Mouse (Mus musculus) right cerebral cortex, postnatal 14 days (tissue): ENCODE results near the gene Gm10073.
A peak's percentile ranks its signal among the peaks of the same experiment; 100 is the strongest.

Experiments
- DNase-seq: peaks from one replicate; pipeline ENCODE4 v3.0.0; 2022

Gene Gm10073

DNA sequence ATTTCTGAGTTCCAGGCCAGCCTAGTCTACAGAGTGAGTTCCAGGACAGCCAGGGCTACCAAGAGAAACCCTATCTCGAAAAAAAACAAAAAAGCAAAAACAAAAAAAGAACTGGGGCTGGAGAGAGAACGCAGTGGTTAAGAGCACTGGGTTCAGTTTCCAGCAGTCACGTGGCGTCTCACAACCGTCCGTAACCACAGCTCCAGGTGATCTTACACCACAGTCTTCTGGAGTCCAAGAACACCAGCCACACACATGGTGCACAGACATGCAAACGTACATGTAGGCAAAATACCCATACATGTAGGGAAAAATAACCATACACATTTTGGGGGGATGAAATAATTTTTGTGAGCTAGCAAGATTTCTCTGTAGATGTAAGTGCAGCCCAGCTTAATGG is 26.5 kb downstream of the Gm10073 start:
- DNase-seq, result no peak

DNA sequence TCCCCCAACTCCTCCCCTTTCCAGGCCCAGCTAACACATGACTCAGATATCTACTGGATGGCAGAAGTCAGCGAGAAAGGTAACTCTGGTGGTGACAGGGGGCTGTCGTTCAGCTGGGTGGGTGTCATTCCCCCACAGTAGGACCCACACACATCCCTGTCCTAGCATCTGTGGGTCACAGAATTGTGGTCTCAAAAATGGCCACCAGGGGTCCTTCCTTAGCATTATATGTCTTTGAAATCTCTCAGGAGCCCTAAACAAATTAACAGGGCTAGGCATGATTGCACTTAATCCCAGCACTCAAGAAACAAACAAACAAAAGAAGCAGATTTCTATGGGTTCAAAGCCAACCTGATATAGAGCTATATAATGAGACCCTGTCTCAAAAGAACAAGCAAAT is 28.1 kb downstream of the Gm10073 start:
- DNase-seq, result no peak

DNA sequence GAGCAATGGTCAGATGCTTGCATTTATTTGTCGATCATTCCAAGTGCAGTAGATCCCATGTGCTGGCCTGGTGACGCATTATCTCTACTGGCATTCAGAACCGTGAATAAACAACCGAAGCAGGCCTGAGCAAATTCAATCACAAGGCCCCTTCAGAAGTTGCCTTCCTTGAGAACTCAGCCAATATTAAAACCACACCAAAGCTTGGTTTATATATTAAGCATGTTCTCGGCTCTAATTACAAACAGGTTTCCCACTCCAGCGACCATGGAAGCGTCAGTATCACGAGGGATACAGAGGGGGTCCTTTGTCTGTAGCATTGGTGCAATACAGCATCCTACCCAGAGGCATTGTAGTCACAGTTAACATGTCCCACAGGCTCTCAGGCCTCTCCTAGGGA is 30.2 kb downstream of the Gm10073 start:
- no peak for DNase-seq

DNA sequence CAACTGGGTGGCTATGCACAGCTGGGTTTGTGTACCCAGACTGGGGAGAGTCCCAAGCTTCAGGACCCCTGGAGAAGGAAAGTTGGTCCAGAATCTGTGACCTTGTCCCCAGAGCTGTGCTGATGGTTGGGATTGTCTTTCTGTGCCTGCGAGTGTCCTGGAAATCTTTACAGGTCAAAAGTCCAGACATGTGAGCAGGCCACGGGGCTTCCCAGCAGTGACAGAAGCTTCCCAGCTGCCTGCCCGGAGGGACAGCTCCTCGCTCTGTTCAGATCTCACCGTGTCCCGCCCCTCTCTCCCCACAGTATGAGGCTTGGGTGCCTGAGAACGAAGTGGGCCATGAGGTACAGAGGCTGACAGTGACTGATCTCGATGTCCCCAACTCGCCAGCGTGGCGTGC is 32.3 kb downstream of the Gm10073 start:
- DNase-seq, result no peak

DNA sequence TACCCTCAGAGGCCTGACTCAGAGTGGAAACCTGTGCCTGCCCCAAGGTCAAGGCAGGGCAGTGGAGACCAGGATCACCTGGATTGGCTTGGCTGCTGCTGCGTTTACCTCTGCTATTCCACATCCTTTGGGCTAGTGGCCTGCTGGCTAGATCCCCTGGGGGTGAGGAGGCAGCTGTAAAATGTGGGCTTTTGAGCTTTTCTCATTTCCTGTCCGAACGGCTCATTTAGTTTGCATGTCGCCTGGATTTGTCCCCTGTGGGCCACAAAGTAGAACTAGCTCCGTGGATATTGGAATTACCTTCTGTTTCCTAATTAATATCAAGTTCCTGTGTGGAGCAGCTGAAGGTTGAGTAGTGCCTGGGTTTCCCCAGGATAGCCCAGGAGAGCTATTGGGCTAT is 34.1 kb downstream of the Gm10073 start:
- DNase-seq, result no peak

DNA sequence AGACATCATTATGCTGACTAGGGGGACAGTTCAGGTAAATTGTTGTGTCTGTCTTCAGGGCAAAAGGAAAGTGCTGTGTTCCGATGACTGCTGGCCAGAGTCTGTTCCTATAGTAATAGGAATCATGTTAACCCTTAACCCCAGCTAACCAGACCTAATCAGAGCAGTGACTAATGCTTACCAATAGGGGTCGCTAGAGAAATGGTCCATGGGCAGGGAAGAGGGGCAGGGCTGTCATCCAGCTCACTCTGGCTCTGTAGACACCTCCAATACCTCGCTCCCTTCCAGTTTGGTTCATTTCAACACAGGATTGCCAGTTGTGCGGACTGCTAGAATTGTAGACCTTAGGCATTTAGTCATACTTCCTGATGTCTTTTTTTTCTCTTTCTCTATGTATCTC is 37.8 kb downstream of the Gm10073 start:
- no peak for DNase-seq

DNA sequence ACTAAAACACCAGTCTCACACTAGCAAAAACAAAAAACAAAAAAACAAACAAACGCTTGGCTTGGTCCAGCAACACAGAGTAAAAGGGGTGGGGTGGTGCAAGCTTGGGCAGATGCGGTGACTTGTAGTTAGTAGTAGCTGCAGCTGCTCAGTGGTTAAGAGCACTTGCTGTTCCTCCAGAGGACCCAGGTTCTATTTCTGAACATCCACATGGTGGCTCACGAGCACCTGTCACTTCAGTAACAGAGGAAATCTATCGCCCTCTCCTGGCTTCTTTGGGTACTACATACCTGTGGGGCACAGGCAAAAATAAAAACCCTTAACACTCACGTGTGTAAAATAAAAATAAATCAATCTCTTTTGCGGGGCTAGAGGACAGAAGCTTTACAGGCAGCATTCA is 38.8 kb downstream of the Gm10073 start:
- peak; percentile 47 for DNase-seq

DNA sequence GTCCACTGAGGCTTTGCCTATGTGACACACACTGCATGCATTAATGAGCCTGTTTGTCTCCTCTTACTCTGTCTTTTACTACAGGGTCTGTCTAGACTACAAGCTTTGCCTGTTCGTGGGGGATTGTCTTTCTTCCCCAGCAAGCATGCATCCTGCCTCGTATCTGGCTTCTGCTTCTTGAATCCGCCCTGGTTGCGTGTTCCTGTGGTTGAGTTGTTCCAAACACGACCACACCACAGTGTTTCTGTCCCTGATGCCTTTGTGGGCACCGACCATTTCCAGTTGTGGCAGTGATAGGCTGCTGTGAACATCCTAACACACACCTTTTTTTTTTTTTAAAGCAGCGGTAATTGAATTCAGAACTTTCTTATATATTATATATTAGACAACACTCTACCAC is 39.6 kb downstream of the Gm10073 start:
- no peak for DNase-seq

DNA sequence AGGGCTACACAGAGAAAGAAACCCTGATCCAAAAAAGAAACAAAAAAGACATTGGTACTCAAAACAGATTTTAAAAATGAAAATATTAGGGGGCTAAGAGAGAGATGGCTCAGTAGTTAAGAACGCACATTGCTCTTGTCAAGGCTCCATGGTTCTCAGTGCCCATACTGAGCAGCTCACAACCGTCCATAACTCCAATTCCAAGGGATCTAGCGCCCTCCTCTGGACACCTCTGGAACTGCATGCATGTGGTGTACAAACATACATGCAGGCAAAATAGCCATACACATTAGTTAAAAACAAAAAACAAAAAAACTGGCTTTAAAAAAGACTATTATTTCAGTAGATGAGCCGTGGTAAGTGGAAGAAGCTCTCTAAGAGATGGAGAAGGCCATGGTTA is 42.7 kb downstream of the Gm10073 start:
- no peak for DNase-seq

DNA sequence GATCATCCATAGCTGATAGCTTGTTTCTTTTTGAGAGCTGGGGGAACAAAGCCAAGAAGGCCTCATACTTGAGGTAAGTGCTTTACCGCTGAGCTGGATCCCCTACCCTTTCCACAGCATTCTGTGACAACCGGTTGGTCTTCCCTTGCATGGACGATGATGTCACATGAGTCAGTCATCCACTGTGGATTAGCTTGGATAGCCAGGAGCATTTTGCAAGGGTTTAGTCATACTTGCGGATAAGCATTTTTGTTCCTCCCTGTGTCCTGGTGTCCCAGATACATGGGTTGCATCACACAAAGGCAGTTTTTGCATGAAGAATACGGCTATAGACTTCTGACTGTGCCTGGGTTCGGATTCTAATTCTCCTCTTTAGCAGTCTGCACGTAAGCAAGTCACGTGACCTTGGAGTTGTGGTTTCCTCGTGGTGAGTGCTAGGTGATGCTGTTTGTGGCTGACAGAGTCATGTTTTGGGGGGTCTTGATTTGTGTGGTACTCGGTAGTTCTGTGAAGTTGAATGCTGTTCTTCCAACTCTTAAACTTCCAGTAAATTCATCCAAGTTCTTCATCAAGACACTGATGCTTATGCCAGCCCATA is 43.3 kb downstream of the Gm10073 start:
- DNase-seq, result no peak

DNA sequence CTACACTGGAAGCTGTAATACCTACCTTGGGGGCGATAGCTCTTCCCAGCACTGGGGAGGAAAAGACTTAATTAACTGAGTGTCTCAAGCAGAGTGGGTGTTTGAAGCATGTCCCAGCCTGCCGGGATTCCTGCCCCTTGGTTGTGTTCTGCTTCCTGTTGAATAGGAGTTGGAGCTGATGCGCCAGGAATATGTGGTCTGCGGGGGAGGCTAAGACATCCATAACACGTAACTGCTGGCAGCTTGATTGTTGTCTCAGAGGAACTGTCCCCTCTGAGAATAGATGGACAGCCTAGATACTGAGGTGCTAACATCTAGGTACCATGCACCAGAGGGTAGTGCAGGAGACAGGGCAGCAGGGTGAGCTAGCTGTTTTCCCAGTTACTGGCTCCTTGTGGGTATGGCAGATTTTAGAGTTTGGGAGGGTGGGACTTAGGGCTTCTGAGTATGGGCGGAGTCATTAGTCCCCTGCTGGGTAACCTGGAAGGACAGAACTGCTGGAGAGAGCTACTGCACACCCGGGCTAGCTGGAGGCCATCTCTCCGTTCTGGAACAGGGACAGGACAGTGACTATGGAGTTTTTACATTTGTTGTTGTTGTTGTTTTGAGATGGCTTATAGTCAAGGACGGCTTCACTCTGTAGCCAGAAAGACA is 44.5 kb downstream of the Gm10073 start:
- no peak for DNase-seq

DNA sequence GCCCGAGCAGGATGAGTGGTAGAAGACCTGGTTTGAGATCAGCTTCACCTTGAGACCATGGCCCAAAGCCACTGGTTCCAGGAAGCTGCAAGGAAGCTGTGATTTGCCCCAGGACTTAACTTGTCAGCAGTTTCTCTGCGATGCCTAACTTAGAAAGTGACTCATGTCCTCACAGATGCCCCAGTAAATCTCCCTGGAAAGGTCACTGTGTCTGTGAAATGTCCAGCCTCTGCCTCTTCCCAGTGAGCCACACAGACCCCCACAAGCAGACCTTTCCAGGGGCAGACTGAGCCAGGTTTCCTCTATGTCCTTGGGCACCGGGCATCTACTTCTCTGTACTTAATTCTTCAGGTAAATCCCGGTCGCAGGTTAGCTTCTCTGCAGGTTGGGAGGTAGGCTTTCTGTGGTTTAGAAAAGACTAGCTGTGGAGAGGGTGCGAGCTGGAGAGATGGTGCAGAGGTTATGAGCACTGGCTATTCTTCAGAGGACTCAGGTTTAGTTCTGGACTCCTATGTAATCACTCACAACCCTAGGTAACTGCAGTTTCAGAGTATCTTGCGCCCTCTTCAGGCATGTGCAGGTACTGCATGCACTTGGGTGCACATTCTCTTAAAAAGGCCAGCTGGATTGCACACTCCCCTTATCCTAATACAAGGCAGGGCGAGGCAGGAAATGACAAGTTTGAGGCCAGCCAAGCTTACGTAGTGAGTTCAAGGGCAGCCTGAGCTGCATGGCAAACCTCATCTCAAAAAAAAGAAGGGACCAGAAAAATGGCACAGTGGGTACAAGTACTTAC is 45.8 kb downstream of the Gm10073 start:
- DNase-seq, result no peak

DNA sequence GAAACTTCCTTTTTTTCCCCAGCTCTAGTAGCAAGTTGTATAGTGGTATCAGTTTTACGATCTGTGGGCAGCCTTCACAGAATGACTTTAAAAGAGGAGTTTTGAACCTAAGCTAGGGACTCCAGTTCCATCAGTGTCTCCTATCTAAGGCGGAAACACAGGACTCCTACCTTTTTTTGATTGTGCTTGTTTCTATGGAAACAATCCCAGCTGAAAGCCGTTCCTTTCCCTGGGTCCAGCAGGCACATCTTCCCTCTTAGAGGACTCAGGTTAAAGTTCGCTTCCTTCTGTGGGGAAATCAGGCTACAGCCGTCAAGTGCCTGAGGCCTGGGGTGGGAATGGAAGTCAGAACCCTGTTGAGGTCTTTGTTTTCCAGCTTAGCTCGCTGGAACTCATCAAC is 46.5 kb downstream of the Gm10073 start:
- no peak for DNase-seq
